ENCODE assay signal across 9 mouse cellular contexts in genomic region chr9:41376948-41377700, GRCm38 (mm10).
DNase-seq lines count a peak whose midpoint lies in the region; ATAC-seq lines count a peak whose summit lies in the region.
"Had no signal": no experiment of that assay in that cellular context is flagged by ENCODE, and none has a peak within 500 bp of the region (broad histone marks: within the 10 kb centered on the region; RNA-seq: fewer than 3 reads in every experiment).

No protein-coding gene starts in this region.

- peak overlapping the region; percentile 34 for H3K4me3 ChIP-seq in embryonic facial prominence, embryonic 14.5 days (ENCODE audit: low read depth, low read length)
- peak overlapping the region; percentile 40 for H3K4me3 ChIP-seq in hindbrain, embryonic 12.5 days
- H3K4me3 ChIP-seq in midbrain, embryonic 16.5 days (ENCODE audit: low read depth, low read length) = peak overlapping the region; percentile 48

- no peaks in the 10 kb centered on the region for H3K36me3 ChIP-seq in embryonic facial prominence, embryonic 14.5 days (ENCODE audit: control insufficient read depth, insufficient read depth, low read length)
- no peaks in the 10 kb centered on the region for H3K36me3 ChIP-seq in hindbrain, embryonic 12.5 days
- H3K36me3 ChIP-seq in midbrain, embryonic 16.5 days (ENCODE audit: control insufficient read depth, insufficient read depth, low read length) = no peaks in the 10 kb centered on the region

- H3K27ac ChIP-seq in embryonic facial prominence, embryonic 14.5 days (replicated peaks; ENCODE audit: low read depth, low read length) = peak overlapping the region; percentile 90
- peak overlapping the region; percentile 99 for H3K27ac ChIP-seq in hindbrain, embryonic 12.5 days
- H3K27ac ChIP-seq in midbrain, embryonic 16.5 days (ENCODE audit: low read length) = peak overlapping the region; percentile 98
- H3K27ac ChIP-seq: macrophage had no signal

- no peaks in the 10 kb centered on the region for H3K27me3 ChIP-seq in embryonic facial prominence, embryonic 14.5 days (replicated peaks; ENCODE audit: control insufficient read depth, insufficient read depth, low read length)
- no peaks in the 10 kb centered on the region for H3K27me3 ChIP-seq in hindbrain, embryonic 12.5 days
- no peaks in the 10 kb centered on the region for H3K27me3 ChIP-seq in midbrain, embryonic 16.5 days (ENCODE audit: control insufficient read depth, insufficient read depth, low read depth, low read length)
- H3K27me3 ChIP-seq: Patski had no signal

- H3K9me3 ChIP-seq in embryonic facial prominence, embryonic 14.5 days (ENCODE audit: control insufficient read depth, low read length) = no peaks in the 10 kb centered on the region
- H3K9me3 ChIP-seq in hindbrain, embryonic 12.5 days (replicated peaks) = no peaks in the 10 kb centered on the region
- H3K9me3 ChIP-seq in midbrain, embryonic 16.5 days (replicated peaks; ENCODE audit: control insufficient read depth, low read length, poor library complexity, severe bottlenecking) = no peaks in the 10 kb centered on the region

- peak; percentile 26 to 43 for DNase-seq in kidney, postnatal 4 days
- no peak for DNase-seq in kidney, postnatal 36 days
- DNase-seq in embryonic facial prominence, embryonic 14.5 days (ENCODE audit: low spot score) = no peak
- DNase-seq in B cell, adult 2 months = no peak
- no peak for DNase-seq in natural killer cell, adult 2 months (ENCODE audit: low spot score in 2 of 2)

- H3K9ac ChIP-seq in embryonic facial prominence, embryonic 14.5 days (ENCODE audit: low read depth, low read length) = peak overlapping the region; percentile 69
- peak overlapping the region; percentile 82 for H3K9ac ChIP-seq in hindbrain, embryonic 12.5 days
- H3K9ac ChIP-seq in midbrain, embryonic 16.5 days (ENCODE audit: low read depth, low read length) = peak overlapping the region; percentile 85

- peak; percentile 10; the same call in 1 of the 2 replicates for ATAC-seq in embryonic facial prominence, embryonic 14.5 days (ENCODE audit: low read depth)
- ATAC-seq in hindbrain, embryonic 12.5 days (ENCODE audit: low FRiP score) = no peak
- ATAC-seq in midbrain, embryonic 16.5 days = peak; percentile 52
- ATAC-seq: Patski had no signal

- H3K4me1 ChIP-seq in embryonic facial prominence, embryonic 14.5 days (ENCODE audit: control insufficient read depth, insufficient read depth, low read length) = peaks cover 49% of the 10 kb centered on the region
- H3K4me1 ChIP-seq in hindbrain, embryonic 12.5 days = peaks cover 58% of the 10 kb centered on the region
- H3K4me1 ChIP-seq in midbrain, embryonic 16.5 days (ENCODE audit: control insufficient read depth, insufficient read depth, low read length) = peaks cover 38% of the 10 kb centered on the region

- peak overlapping the region; percentile 69 for H3K4me2 ChIP-seq in embryonic facial prominence, embryonic 14.5 days (ENCODE audit: low read depth, low read length)
- H3K4me2 ChIP-seq in hindbrain, embryonic 12.5 days (replicated peaks) = peak overlapping the region; percentile 62
- peak overlapping the region; percentile 79 for H3K4me2 ChIP-seq in midbrain, embryonic 16.5 days (ENCODE audit: low read length)

- WGBS in embryonic facial prominence, embryonic 14.5 days = 28% methylated on average over 8 of the region's 8 CpGs
- WGBS in hindbrain, embryonic 12.5 days = 23% methylated on average over 8 of the region's 8 CpGs
- 5% methylated on average over 8 of the region's 8 CpGs for WGBS in midbrain, embryonic 16.5 days

Comparison
In these comparisons a context has a peak if more than half of its experiments do, and no peak if none do; other contexts are left out.
1. DNase-seq: peak in kidney, postnatal 4 days (2 of 2); none in kidney, postnatal 36 days (0 of 2), embryonic facial prominence, embryonic 14.5 days (single experiment), B cell, adult 2 months (0 of 2) and natural killer cell, adult 2 months (0 of 2).
2. Peak in every context shown above with its lines, with median percentiles within 50 percentile points of each other: H3K27ac ChIP-seq, H3K4me2 ChIP-seq, H3K4me3 ChIP-seq and H3K9ac ChIP-seq.